Mouse (Mus musculus): ENCODE results near the gene Zfp651.

Gene Zfp651

DNA sequence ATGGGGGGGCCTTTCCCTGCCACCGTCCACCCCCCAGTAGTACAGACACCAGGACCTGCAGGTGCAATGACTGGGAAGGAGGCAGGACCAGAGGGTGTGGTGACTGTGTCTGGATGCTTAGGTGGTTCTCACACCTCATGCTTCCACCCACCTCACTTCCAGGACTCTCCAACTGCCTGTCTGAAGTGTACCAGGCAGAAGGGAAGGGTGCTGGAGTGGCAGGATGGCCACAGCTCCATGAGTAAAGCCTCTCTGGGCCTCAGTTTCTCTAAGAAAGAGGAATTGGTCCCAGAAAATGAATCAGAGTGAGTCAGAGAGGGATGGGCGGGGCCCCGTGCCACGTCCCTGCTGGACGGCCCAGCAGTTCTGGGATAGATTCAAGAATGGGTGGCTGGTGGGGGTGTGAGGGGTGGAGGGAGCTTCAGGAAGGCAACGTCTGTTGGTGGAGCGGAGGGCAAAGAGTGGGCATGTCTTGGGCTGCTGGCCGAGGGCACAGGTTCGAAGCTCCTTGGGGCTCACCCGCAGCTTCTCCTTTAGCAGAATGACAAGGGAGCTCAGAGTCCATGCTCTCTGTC, 2.0 kb downstream of the Zfp651 start:
- in situ Hi-C loops (cut with MboI; ENCODE audit: unreplicated experiment in 2 of 2) = no loop called here

DNA sequence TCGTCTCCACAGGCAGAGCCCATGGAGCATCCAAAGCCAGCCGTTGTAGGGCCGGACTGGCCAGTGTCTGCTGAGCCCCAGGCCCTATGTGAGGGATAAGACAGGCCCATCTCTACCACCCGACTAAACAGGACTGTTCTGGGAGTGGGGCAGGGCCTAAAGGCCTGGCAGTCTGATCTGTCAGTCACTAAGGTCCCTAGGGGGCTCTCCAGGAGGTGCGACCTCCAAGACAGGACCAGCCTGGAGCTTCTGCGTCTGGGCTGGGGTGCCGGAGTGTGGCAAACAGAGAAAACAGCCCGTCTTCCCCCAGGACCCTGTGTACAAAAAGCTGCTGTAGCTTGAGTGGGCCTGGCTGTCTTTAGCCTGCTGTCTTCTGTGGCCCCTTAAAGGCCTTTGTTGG, 2.7 kb downstream of the Zfp651 start:
- in situ Hi-C loops (cut with MboI; ENCODE audit: unreplicated experiment in 2 of 2) = no loop called here

DNA sequence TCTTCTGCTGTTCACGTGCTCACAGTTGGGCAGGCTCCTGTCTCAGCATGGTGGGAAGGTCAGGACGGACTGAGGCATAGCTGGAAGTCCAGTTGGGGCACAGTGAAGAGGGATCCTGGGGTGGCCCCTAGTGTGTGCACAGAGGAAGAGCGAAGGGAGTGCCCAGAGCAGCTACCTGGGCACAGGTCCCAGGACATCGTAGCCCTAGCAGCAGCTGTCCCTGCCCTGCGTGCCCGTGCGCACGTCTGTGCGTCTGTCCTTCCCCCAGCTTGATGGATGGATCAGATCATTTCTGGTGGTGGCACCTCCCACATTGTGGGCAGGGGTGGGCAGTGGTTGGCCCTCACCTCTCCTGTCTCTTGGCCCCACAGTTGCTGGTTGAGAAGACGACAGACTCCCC, 3.1 kb downstream of the Zfp651 start:
- in situ Hi-C loops (cut with MboI; ENCODE audit: unreplicated experiment in 2 of 2) = no loop called here

GRCm38 (mm10) chr9:121762761-121763160, 3.6 kb downstream of the Zfp651 start:
- in situ Hi-C loops (cut with MboI; ENCODE audit: unreplicated experiment in 2 of 2) = no loop called here

GRCm38 (mm10) chr9:121763716-121764115, 4.6 kb downstream of the Zfp651 start:
- in situ Hi-C loops (cut with MboI; ENCODE audit: unreplicated experiment in 2 of 2) = no loop called here

- in situ Hi-C loops (cut with MboI; ENCODE audit: unreplicated experiment in 2 of 2) = no loop called here
Measured at GRCm38 (mm10) chr9:121765166-121765855, 6.2 kb downstream of the Zfp651 start.

GRCm38 (mm10) chr9:121772412-121772811, 13.3 kb downstream of the Zfp651 start:
- in situ Hi-C loops (cut with MboI; ENCODE audit: unreplicated experiment in 2 of 2) = no loop called here

DNA sequence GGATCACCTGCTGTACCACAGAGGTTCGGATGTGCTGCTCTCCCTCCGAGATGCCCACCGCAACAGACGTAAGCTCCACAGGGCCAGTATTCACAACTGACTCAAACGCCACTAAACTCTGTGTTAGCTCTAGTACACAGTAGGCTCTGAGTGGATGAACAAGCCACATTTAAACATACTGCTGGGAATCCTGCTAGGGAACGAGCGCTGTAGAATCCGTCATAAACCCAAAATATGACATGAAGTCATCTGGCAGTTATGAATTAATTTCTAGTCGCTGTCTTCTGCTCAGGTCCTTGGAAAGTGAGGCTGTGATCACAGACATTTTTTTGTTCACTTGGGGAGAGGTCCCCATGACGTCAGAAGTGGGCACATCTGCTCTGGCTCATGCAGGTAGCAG, 16.8 kb downstream of the Zfp651 start:
- in situ Hi-C loops (cut with MboI; ENCODE audit: unreplicated experiment in 2 of 2) = no loop called here

DNA sequence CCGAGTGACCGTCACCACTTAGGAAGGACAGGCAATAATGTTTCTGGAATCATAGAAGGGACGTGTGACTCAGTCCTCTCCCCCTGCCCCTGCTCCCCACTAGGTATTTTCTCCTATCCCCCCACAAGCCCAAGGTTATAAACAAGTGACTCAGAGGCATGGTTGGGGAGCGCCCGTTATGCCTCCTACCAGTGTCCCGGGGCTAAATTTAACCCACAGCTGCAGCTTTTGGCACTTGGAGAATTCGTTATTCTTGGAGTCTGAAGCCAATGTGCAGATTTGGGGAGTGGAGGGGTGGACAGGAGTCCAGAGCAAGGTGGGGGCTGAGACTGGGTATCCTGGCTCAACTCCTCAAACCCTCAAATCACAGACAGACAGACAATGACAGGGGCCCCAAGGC, 17.4 kb downstream of the Zfp651 start:
- in situ Hi-C loops (cut with MboI; ENCODE audit: unreplicated experiment in 2 of 2) = no loop called here

DNA sequence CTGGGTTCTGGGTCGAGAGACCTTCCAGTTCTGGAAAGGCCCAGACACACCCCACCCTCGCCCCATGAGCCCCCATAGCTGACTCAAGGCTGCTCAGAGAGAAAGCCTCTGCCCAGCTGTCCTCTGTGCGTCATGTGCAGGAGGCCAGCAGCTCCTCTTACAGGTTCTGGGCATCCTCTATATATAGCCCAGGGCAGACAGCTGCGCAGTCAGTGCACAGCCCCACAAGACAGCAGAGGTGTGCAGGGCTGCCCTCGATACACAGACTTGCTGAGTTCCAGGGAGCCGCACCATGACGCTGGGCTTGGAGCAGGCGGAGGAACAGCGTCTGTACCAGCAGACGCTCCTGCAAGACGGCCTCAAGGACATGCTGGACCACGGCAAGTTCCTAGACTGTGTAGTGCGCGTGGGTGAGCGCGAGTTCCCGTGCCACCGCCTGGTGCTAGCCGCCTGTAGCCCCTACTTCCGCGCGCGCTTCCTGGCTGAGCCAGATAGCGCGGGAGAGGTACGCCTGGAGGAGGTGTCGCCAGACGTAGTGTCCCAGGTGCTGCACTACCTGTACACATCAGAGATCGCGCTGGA, 18.4 kb downstream of the Zfp651 start, which contains the start of gene Klhl40:
TSS of gene Klhl40 (plus strand) at position 124 of the 582 bp plus-strand sequence.
- in situ Hi-C loops (cut with MboI; ENCODE audit: unreplicated experiment in 2 of 2) = no loop called here

DNA sequence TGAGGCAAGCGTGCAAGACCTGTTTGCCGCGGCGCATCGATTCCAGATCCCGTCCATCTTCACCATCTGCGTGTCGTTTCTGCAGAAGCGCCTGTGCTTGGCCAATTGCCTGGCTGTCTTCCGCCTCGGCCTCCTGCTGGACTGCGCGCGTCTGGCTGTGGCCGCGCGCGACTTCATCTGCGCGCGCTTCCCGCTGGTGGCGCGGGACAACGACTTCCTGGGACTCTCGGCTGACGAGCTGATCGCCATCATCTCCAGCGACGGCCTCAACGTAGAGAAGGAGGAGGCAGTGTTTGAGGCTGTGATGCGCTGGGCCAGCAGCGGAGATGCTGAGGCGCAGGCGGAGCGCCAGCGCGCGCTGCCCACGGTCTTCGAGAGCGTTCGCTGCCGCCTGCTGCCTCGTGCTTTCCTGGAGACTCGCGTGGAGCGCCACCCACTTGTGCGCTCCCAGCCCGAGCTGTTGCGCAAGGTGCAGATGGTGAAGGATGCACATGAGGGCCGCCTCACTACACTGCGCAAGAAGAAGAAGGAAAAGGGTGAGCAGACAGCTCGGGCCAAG, 19.0 kb downstream of the Zfp651 start:
- in situ Hi-C loops (cut with MboI; ENCODE audit: unreplicated experiment in 2 of 2) = no loop called here

DNA sequence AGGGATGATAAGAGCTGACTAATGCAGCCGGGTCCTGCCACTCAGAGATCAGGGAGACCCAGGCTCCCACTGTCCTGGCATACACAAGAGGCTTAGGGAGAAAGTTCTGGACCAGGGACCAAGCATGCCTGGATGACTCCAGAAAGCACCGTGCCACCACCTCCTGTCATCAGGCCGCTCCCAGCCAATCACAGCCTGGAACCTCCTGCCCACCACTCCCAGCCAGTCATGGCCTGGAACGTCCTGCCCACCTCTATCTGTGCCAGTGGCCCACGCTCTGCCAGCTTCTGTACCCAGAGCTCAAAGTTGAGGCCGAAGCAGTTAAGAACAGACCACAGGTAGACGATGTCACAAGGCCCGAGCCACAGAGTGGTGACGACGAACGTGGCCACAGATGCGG, 25.7 kb downstream of the Zfp651 start:
- in situ Hi-C loops (cut with MboI; ENCODE audit: unreplicated experiment in 2 of 2) = no loop called here

GRCm38 (mm10) chr9:121785261-121785660, 26.1 kb downstream of the Zfp651 start:
- in situ Hi-C loops (cut with MboI; ENCODE audit: unreplicated experiment in 2 of 2) = no loop called here

DNA sequence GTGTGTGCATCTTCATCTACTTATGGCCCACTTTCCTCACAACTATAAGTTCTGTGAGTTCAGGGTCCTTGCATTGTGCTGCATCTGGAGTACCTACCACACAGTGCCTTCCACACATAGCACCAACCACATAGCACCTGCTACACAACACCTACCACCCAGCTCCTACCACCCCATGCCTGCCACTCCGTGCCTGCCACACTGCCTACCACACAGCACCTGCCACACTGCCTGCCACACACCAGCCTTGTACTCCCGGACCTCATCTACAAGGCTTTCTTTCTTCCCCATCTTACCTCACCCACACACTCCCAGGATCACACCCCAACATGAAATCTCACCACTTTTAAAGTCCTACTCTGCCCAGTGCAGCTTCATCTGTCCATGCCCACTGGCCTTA, 27.2 kb downstream of the Zfp651 start:
- in situ Hi-C loops (cut with MboI; ENCODE audit: unreplicated experiment in 2 of 2) = no loop called here

DNA sequence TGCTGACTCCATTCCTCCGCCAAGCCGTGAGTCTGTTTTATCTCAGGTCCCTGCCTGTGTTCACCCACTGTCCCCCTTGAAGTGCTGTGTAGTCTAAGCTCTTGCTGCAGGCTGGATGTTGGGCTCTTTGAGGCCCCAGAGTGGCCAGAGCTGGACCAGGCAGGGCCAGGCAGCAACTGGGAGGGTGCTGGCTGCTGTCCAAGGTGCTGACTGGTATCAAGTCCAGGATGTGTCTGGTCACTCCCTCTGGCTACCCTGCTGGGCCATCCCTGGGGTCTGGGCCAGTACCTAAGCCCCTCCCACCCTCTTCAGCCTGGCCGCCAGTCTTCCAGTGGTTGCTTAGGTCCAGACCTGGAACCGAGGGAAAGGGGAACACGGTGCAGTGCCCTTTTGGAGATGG, 32.1 kb downstream of the Zfp651 start:
- in situ Hi-C loops (cut with MboI; ENCODE audit: unreplicated experiment in 2 of 2) = no loop called here

DNA sequence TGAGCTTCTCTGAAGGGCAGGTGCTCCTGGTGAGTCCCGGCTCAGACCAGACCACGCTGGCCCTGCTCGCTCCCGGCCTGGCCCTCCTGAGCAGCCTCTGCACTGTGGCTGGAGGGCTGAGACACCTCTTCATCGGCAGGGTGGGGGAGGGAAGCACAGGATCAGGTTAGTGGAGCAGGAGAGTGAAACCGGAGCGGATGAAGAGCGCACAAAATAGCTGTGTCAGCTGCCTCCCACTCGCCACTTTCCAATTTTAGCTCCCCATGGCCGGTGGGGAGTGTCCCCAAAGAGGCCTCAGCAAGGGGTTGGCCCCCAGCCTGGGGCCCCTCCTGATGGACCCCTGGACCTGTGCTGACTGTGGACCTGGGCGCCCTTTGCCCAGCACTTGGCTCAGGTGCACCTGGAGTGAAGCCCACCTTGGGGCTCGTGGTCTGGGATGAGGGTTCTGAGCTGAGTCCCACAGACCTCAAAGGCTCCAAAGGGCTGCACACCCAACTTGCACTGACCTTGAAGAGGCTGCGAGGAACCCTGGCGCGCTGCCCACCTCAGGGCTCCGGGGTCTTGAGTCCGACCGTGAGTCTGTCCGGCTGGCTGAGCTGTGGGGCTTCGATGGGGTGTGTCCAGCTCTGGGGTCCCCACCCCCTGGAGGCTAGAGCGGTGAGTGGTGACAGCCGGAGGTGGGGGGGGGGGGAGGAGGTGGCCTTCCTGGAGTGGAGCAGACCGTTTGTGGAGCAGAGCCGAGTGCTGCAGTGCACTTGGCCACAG, 32.8 kb downstream of the Zfp651 start, which contains the start of gene Hhatl:
TSS of gene Hhatl (minus strand) at position 751 of the 765 bp plus-strand sequence.
- in situ Hi-C loops (cut with MboI; ENCODE audit: unreplicated experiment in 2 of 2) = no loop called here

- in situ Hi-C loops (cut with MboI; ENCODE audit: unreplicated experiment in 2 of 2) = no loop called here
Measured at GRCm38 (mm10) chr9:121794972-121795539, 35.9 kb downstream of the Zfp651 start.

- in situ Hi-C loops (cut with MboI; ENCODE audit: unreplicated experiment in 2 of 2) = no loop called here
Measured at GRCm38 (mm10) chr9:121797722-121798121, 38.6 kb downstream of the Zfp651 start.

DNA sequence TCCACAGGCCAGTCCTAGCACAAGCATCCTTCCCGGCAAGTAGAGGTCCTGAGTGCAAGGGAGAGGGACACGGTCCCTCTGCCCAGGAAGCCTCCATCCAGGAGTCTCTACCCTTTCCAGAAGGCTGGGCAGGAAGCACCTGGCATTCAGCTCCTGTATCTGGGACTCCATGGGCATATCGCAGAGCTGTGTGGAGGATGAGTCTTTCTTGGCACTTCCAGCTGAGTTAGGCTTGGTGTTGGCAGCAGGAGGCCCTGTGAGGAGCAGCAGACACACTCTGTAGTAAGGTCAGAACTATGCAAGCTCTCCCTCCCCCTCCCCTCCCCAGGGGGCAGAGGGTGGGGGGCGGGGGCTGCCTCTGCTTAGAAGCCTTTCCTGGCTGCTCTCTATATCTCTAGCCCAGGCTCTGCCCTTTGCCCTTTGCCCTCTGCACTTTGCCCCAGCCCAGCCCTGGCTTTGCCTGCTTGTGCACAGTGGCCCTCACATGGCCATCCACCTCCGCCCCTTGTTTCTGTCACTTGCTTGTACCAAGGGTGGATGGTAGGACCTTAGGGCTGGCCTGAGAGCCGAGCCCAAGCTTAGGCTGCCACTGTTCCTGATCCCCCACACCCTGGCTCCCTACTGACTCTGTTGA, 39.9 kb downstream of the Zfp651 start:
- in situ Hi-C loops (cut with MboI; ENCODE audit: unreplicated experiment in 2 of 2) = no loop called here

DNA sequence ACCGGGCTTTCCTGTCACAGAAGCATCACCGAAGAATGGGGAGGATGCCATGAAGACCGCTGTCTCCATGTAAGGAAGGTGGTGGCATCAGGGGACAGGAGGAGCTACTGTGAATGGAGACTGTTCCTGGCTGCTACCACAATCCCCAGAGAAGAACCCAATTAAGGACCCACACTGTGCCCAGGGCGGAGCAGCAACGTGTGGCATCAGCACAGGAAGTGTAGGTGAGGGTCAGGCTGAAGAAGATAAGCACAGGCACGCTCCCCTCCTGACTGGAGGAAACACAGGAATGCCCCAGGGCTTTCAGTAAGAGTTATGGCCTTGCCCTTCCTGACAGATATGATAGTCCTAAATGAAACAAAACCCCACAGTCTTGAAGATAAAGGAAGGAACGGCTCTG, 43.6 kb downstream of the Zfp651 start:
- in situ Hi-C loops (cut with MboI; ENCODE audit: unreplicated experiment in 2 of 2) = no loop called here
